Mouse (Mus musculus) heart, embryonic 12.5 days (tissue): ENCODE results near the gene Dpep1. TPM values are rescaled to one million over a fixed set of nuclear protein-coding genes. Genes with fewer than 3 reads are reported as not detected.
A peak's percentile ranks its signal among the peaks of the same experiment; 100 is the strongest.
"Not testable (repeated sequence)": the region's sequence is repeated elsewhere in the genome, so short reads cannot be mapped to it uniquely, and the experiment has no call there.

Source experiments
- ATAC-seq: fragments of 200-750 bp; cut with Nextera tagmentation; 2 replicates; pipeline ENCODE4 v1.8.0; 2017; ENCODE audit warnings: moderate TSS enrichment, moderate library complexity; ENCODE audit not compliant: insufficient number of reproducible peaks, low FRiP score
- H3K27ac ChIP-seq: fragments of 300-500 bp; sonication (generic); 2 replicates; pipeline ENCODE4 v1.5.1; 2016; ENCODE audit warnings: mild to moderate bottlenecking, moderate library complexity; ENCODE audit not compliant: poor library complexity, severe bottlenecking
- H3K27me3 ChIP-seq: fragments of 300-500 bp; sonication (generic); replicated peaks from 2 replicates; pipeline ENCODE4 v1.6.1; 2016; ENCODE audit warnings: mild to moderate bottlenecking, moderate library complexity
- H3K36me3 ChIP-seq: fragments of 300-500 bp; sonication (generic); 2 replicates; pipeline ENCODE4 v1.6.1; 2016; ENCODE audit warnings: mild to moderate bottlenecking, moderate library complexity
- H3K4me1 ChIP-seq: fragments of 300-500 bp; sonication (generic); replicated peaks from 2 replicates; pipeline ENCODE4 v1.6.1; 2016; ENCODE audit warnings: mild to moderate bottlenecking
- H3K4me2 ChIP-seq: fragments of 300-500 bp; sonication (generic); 2 replicates; pipeline ENCODE4 v1.6.1; 2016; ENCODE audit warnings: mild to moderate bottlenecking, moderate library complexity
- H3K4me3 ChIP-seq: fragments of 300-500 bp; sonication (generic); 2 replicates; pipeline ENCODE4 v1.5.1; 2016; ENCODE audit warnings: mild to moderate bottlenecking
- H3K9ac ChIP-seq: fragments of 300-500 bp; sonication (generic); 2 replicates; pipeline ENCODE4 v1.6.1; 2016; ENCODE audit warnings: mild to moderate bottlenecking, moderate library complexity
- H3K9me3 ChIP-seq: fragments of 300-500 bp; sonication (generic); replicated peaks from 2 replicates; pipeline ENCODE4 v1.6.1; 2016; ENCODE audit warnings: mild to moderate bottlenecking, moderate library complexity
- WGBS: fragments of 180-500 bp; shearing (Covaris S2); methylation state at CpG from one replicate; pipeline ENCODE4 v1.1.7; 2016; 5-methylcytosine and 5-hydroxymethylcytosine counted together
- polyA plus RNA-seq: library from polyadenylated mRNA; unstranded; fragments of >200 nt; fragmentation: Nextera tagmentation; extraction: Ambion mirVana; gene quantifications from 2 replicates; pipeline ENCODE4 v1.2.1, GENCODE M21; 2016

The Dpep1 gene
- polyA plus RNA-seq, 1 experiment from 2014 or later = 2.8 TPM

DNA sequence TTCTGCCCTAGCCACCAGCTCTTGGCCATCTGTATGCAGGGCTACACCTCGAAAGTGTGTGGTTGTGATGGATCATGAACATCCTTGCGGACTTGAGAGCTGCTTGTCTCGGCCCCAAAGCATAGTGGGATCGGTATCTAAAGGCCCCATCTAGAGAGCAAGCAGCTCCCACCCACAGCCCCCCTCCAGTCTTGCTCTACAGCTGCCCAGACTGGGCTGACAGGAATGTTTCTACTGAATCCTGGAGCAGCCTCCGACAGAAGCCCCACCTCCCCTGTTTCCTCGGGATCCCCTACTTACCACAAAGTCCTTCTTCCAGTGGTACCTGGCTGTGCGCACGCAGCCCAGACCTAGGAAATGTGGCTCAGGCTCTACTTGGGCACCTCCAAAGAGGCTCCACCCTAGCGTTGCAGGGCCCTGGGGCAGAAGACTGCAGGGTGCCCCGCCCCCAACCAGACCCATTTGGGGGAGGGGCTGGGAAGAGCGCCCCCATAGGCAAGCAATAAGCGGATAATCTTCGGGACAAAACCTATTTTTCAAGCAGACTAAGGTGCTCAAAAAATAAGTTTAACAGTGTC is 28.1 kb upstream of the Dpep1 start, which contains the start of gene Sult5a1:
Sult5a1 (minus strand) TSS at position 428 of the 578 bp plus-strand sequence.
- Histone ChIP-seq H3K4me1 (peaks cover 36% of the 10 kb centered on the region), H3K9me3 (no peaks in the 10 kb centered on the region), H3K27me3 (no peaks in the 10 kb centered on the region), H3K4me2 (peak within 1 kb of the TSS; percentile 48), H3K4me3 (peak within 1 kb of the TSS; percentile 11; the same call in 1 of the 2 replicates), H3K36me3 (no peaks in the 10 kb centered on the region), H3K27ac (no peak within 1 kb of the TSS), H3K9ac (0 out of 2 replicates have a peak within 1 kb of the TSS, but pooled peaks have one; percentile 16)
- ATAC-seq = 0 out of 2 replicates have a peak, but pooled peaks have one; percentile 35
- WGBS = 30% methylated on average over 13 of the region's 13 CpGs

DNA sequence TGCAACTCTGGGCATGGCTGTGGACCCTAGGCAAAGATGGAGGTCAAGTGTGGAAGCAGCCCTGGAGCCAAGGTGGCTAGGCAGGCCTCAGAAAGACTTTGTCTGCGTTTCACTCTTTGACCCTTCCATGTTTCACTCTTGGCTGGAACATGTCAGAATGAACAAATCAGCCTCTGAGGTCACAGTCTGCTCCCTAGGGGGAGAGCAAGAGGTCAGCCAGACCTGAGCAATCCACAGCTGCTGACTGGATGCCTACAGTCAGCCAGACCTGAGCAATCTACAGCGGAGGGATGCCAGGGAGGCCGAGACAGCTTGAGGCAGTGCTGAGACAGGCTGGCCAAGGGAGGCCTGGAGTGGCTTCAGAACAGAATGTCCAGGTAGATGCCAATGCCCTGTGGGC is 4.7 kb upstream of the Dpep1 start:
- Histone ChIP-seq H3K4me3 (no peak overlapping the region), H3K4me1 (peaks cover 13% of the 10 kb centered on the region), H3K9ac (no peak overlapping the region), H3K27ac (no peak overlapping the region), H3K36me3 (no peaks in the 10 kb centered on the region), H3K9me3 (peaks cover 25% of the 10 kb centered on the region), H3K27me3 (no peaks in the 10 kb centered on the region), H3K4me2 (no peak overlapping the region)
- WGBS = 66% methylated on average over 3 of the region's 3 CpGs
- ATAC-seq = no peak

DNA sequence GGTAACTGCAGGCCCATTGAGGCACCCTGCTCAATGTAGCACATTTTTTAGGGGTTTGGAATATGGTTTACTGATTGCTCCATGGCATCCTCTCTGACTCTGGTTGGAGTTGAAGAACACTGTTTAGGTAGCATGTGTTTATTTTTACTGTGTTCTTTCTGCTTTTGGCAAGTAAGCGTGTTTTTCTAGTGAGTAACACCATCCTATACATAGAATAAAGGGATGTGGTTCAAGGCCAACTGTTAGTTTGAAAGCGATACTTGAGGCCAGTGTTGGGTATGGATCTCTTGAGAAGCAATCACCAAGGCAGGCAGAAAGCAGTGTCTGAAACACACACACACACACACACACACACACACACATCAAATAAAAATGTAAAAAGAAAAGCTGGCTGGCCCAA is 2.0 kb downstream of the Dpep1 start:
- no peak for ATAC-seq
- H3K4me2 ChIP-seq = no peak overlapping the region

DNA sequence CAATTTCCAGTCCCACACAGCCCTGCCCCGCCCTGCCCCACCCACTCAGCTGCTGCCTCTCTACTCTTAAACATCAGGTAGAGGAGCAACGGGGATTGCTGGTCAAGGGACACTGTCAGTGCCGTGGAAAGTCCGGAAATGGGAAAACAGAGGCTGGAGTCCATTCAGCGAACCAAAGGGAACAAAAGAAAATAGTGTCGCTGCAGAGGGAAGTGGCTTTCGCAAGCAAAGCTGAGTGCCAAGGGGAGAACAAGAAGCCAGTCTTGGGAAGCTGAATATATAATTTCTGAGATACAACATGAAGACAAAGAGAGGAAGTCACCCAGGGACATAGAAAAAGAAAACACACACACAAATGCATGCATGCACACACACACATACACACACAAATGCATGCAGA is 2.8 kb downstream of the Dpep1 start:
- no peaks in the 10 kb centered on the region for H3K27me3 ChIP-seq
- no peaks in the 10 kb centered on the region for H3K36me3 ChIP-seq
- no peak overlapping the region for H3K4me3 ChIP-seq
- H3K4me2 ChIP-seq = no peak overlapping the region
- no peak for ATAC-seq
- H3K9me3 ChIP-seq = no peaks in the 10 kb centered on the region
- H3K27ac ChIP-seq = no peak overlapping the region
- WGBS = 72% methylated on average over 7 of the region's 7 CpGs
- no peak overlapping the region for H3K9ac ChIP-seq
- peaks cover 17% of the 10 kb centered on the region for H3K4me1 ChIP-seq

More for the DNA sequence above, 2.0 kb downstream of the Dpep1 start:
- Histone ChIP-seq H3K4me1 (peaks cover 17% of the 10 kb centered on the region), H3K4me3 (no peak overlapping the region), H3K27ac (no peak overlapping the region), H3K9ac (no peak overlapping the region), H3K36me3 (no peaks in the 10 kb centered on the region), H3K9me3 (no peaks in the 10 kb centered on the region), H3K27me3 (no peaks in the 10 kb centered on the region)
- WGBS = 76% methylated on average over 2 of the region's 2 CpGs

DNA sequence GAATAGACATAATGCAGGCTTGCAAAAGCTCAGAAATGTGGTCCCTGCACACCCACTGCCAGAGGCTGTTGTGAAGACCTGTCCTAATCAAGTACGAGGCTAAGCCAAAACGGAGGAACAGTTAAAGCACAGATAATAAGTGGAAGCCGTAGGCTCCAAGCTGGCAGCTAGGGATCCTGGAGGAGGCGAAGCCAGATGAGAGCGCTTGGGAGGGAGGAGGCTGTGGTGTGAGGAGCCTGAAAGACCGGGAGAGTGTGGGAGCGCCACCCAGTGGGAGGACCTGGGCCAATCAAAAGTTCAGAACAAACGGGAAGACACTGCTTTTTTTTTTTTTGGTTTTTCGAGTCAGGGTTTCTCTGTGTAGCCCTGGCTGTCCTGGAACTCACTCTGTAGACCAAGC is 4.6 kb downstream of the Dpep1 start:
- Histone ChIP-seq H3K36me3 (no peaks in the 10 kb centered on the region), H3K9me3 (no peaks in the 10 kb centered on the region), H3K9ac (0 out of 2 replicates have a peak overlapping the region, but pooled peaks have one; percentile 5), H3K4me2 (peak overlapping the region; percentile 33), H3K27me3 (no peaks in the 10 kb centered on the region), H3K27ac (no peak overlapping the region), H3K4me3 (no peak overlapping the region), H3K4me1 (peaks cover 10% of the 10 kb centered on the region)
- no peak for ATAC-seq
- 1% methylated on average over 9 of the region's 9 CpGs for WGBS

DNA sequence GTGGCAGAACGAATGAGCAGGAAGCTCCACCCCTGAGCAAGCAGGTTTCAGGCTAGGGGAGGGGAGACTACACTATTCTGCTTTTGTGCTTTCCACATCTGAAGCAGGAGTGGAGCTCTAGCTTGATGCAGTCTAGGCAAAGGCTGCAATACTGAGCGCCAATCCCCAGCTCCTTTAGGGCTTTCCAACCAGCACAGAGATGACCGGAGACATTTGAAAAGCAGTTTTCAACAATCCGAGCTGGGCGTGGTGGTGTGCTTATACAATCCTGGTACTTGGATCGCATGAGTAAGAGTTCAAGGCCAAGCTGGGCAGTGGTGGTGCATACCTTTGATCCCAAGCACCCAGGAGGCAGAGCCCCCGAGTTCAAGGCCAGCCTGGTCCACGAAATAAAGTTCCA is 5.9 kb downstream of the Dpep1 start:
- WGBS = 61% methylated on average over 8 of the region's 8 CpGs
- Histone ChIP-seq H3K27ac (no peak overlapping the region), H3K36me3 (no peaks in the 10 kb centered on the region), H3K9ac (no peak overlapping the region), H3K4me1 (no peaks in the 10 kb centered on the region; the same call in 1 of the 2 replicates), H3K4me3 (no peak overlapping the region), H3K27me3 (no peaks in the 10 kb centered on the region), H3K9me3 (no peaks in the 10 kb centered on the region), H3K4me2 (no peak overlapping the region)
- no peak for ATAC-seq

DNA sequence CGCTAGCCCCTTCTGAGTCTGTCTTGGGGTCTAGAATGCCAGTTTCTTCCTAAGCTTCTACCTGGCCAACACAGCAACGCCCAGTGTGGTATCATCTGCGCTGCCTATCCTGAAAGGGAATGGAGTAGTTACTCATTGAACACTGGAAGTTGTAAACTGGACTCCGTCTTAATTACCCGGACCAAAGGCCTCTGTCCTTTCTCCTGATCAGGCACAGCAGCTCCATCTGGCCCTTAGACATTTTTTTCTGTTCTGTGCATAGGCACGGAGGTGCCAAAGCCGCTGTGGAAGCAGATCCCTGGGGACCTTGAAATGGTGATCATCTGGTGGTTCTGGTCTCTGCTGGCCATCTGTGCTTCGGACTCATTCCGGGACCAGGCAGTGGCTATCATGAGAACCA is 7.7 kb downstream of the Dpep1 start:
- Histone ChIP-seq H3K4me1 (no peaks in the 10 kb centered on the region; the same call in 1 of the 2 replicates), H3K4me3 (no peak overlapping the region), H3K36me3 (no peaks in the 10 kb centered on the region), H3K27me3 (no peaks in the 10 kb centered on the region), H3K27ac (no peak overlapping the region), H3K9ac (no peak overlapping the region), H3K9me3 (no peaks in the 10 kb centered on the region), H3K4me2 (no peak overlapping the region)
- ATAC-seq = no peak
- WGBS = 87% methylated on average over 9 of the region's 9 CpGs

DNA sequence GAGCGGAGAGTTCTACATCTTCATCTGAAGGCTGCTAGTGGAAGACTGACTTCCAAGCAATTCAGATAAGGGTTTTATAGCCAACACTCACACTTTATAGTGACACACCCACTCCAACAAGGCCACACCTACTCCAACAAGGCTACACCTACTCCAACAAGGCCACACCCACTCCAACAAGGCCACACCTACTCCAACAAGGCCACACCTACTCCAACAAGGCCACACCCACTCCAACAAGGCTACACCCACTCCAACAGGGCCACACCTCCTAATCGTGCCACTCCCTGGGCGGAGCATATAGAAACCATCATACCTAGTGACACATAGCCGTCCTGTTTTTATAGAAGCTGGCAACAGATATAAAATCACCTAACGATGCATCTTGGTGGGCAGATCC is 11.0 kb downstream of the Dpep1 start:
- H3K4me2 ChIP-seq, H3K9ac ChIP-seq, H3K36me3 ChIP-seq, H3K27me3 ChIP-seq, ATAC-seq, H3K4me3 ChIP-seq, H3K9me3 ChIP-seq, H3K27ac ChIP-seq, H3K4me1 ChIP-seq: not testable (repeated sequence)
- 77% methylated on average over 5 of the region's 5 CpGs for WGBS

DNA sequence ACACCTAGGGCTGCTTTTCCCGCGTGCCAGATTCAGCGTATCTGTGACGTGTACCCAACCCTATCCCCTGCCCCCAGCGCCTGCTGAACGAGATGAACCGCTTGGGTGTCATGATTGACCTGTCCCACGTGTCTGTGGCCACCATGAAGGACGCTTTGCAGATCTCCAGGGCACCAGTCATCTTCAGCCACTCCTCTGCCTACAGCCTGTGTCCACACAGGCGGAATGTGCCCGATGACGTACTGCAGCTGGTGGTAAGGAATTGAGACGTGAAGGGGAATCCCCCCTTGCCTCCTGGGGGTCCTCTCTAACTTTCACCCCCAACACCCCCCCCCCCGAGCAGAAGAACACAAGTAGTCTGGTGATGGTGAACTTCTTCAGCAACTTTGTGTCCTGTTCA is 13.8 kb downstream of the Dpep1 start:
- Histone ChIP-seq H3K9ac (no peak overlapping the region), H3K36me3 (peaks cover 7% of the 10 kb centered on the region), H3K9me3 (no peaks in the 10 kb centered on the region), H3K4me1 (no peaks in the 10 kb centered on the region), H3K4me3 (no peak overlapping the region), H3K27ac (no peak overlapping the region), H3K4me2 (no peak overlapping the region), H3K27me3 (no peaks in the 10 kb centered on the region)
- ATAC-seq = no peak
- 51% methylated on average over 14 of the region's 14 CpGs for WGBS

DNA sequence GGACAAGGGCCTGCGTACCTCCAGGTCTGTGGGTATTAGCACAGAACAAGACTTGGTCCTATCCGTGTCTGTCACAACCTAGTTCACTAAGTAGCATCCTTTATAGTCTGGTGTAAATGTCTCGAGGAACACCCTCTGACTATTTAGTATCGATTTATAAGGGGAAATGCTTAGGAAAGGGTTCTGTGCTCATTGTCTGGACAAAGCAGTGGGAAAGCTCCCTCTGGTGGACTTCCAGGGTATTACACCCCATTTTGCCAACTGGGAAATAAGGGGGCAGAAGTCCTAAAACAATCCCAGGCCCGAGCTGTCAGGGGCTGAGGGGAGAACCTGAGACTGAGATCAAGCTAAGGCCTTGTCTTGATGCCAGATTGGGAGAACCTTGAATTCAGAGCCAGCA is 16.2 kb downstream of the Dpep1 start:
- Histone ChIP-seq H3K27me3 (no peaks in the 10 kb centered on the region), H3K4me2 (no peak overlapping the region), H3K9me3 (no peaks in the 10 kb centered on the region), H3K36me3 (peaks cover 28% of the 10 kb centered on the region), H3K27ac (no peak overlapping the region), H3K4me3 (no peak overlapping the region), H3K4me1 (no peaks in the 10 kb centered on the region), H3K9ac (0 out of 2 replicates have a peak overlapping the region, but pooled peaks have one; percentile 25)
- no peak for ATAC-seq
- WGBS = 27% methylated on average over 5 of the region's 5 CpGs

DNA sequence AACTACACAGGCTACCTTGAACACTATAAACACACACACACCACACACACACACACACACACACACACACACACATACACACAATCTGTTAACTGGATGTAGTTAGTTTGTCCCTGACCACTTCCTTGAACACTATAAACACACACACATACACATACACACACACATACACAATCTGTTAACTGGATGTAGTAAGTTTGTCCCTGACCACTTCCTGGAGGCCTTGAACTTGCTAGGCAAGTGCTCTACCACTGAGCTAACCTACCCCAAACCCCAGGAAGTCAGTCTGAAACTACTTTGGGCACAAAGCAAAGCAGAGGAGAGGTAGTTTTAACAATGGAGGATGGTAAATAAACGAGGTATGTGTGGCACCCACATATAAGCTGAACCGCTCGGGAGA is 17.5 kb downstream of the Dpep1 start:
- no peak for ATAC-seq
- Histone ChIP-seq H3K4me3 (no peak overlapping the region), H3K4me1 (no peaks in the 10 kb centered on the region), H3K27me3 (no peaks in the 10 kb centered on the region), H3K9ac (no peak overlapping the region), H3K4me2 (no peak overlapping the region), H3K9me3 (no peaks in the 10 kb centered on the region), H3K36me3 (peaks cover 41% of the 10 kb centered on the region), H3K27ac (no peak overlapping the region)
- 83% methylated on average over 3 of the region's 3 CpGs for WGBS

DNA sequence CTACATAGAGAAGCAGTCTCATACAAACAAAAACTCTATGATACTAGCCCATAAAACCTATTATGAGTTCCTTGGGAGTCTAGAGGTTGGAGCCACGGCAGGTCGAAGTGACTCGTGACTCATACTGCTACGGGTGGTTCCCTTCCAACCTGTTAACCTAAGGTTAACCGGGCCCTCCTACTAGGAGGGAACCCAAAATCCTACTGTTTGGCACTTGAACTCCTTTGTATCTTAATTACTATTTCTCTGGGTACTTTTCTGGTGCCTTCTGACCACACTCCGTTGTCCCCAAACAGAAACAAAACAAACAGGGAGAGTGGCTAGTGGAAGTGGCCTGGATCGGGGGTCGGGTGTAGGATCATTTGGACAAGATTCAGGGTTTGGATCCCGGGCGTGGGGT is 25.8 kb downstream of the Dpep1 start:
- 39% methylated on average over 10 of the region's 10 CpGs for WGBS
- Histone ChIP-seq H3K4me1 (peaks cover 24% of the 10 kb centered on the region), H3K9ac (peak overlapping the region; percentile 98), H3K4me2 (peak overlapping the region; percentile 92), H3K27ac (no peak overlapping the region), H3K27me3 (no peaks in the 10 kb centered on the region), H3K36me3 (peaks cover 37% of the 10 kb centered on the region), H3K4me3 (peak overlapping the region; percentile 98), H3K9me3 (no peaks in the 10 kb centered on the region)
- ATAC-seq = no peak
